22 mouse cellular contexts compared by ENCODE assay signal in the genomic region with DNA sequence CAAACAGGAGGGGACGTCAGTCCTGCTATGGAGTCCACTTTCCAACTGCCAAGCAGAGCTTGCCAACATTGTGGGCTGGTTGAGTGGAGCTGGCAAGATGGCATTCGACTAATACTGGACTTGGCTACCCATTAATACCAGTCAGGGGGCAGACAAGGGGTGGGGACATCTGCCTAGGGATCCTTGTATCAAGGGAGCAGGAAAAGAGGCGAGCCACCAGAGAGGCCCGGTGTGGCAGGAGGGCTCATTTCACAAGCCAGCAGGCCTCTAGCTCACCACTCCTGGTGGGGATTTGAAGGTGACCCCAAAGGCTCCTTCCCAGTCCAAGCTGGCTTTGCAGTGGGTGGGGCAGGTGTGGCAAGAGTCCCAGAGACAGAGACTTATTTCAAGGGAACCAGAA. TPM values are rescaled to one million over a fixed set of nuclear protein-coding genes. Genes with fewer than 3 reads are reported as not detected.
DNase-seq lines count a peak whose midpoint lies in the region; ATAC-seq and TF ChIP-seq lines count a peak whose summit lies in the region.
"Had no signal": no experiment of that assay in that cellular context is flagged by ENCODE, and none has a peak within 500 bp of the region (broad histone marks: within the 10 kb centered on the region; RNA-seq: fewer than 3 reads in every experiment).

No protein-coding gene starts in this region.

- DNase-seq in cerebellum, adult 11-12 months = peak; percentile 74
- no peak for DNase-seq in cerebellum, adult 18-20 months
- peak; percentile 36 for DNase-seq in kidney, adult 2 months
- no peak for DNase-seq in kidney, adult 11 months
- DNase-seq in ZHBTc4 (ENCODE audit: low read depth, low spot score) = peak; percentile 38
- DNase-seq: gastrocnemius, postnatal 10 days; heart, postnatal 4 days; lung, adult 18-20 months; lung, postnatal 10 days; spleen, adult 18-20 months; thymus, postnatal 25 days had no signal

- H3K4me1 ChIP-seq in kidney, adult 2 months (ENCODE audit: control insufficient read depth, insufficient read depth, low read length) = peaks cover 31% of the 10 kb centered on the region
- no peaks in the 10 kb centered on the region; the same call in 1 of the 2 replicates for H3K4me1 ChIP-seq in intestine, postnatal 0 days (replicated peaks; ENCODE audit: control insufficient read depth, insufficient read depth, low read length)
- H3K4me1 ChIP-seq in liver, embryonic 12.5 days = peaks cover 23% of the 10 kb centered on the region
- H3K4me1 ChIP-seq: forebrain, embryonic 10.5 days; limb, embryonic 12.5 days had no signal

- no peak for TF ChIP-seq POLR2A in kidney, adult 2 months (IDR thresholded peaks at IDR 0.05; ENCODE audit: low read depth, low read length)

- H3K27me3 ChIP-seq in kidney, adult 2 months (replicated peaks; ENCODE audit: control insufficient read depth, insufficient read depth, low read length) = no peaks in the 10 kb centered on the region
- H3K27me3 ChIP-seq in intestine, postnatal 0 days (replicated peaks; ENCODE audit: control insufficient read depth, insufficient read depth, low read length) = no peaks in the 10 kb centered on the region
- no peaks in the 10 kb centered on the region for H3K27me3 ChIP-seq in liver, embryonic 12.5 days (replicated peaks)
- H3K27me3 ChIP-seq: hindbrain, embryonic 15.5 days; limb, embryonic 12.5 days; Patski had no signal

- no peak overlapping the region for H3K27ac ChIP-seq in kidney, adult 2 months (ENCODE audit: insufficient read depth, low read depth, low read length)
- H3K27ac ChIP-seq in intestine, postnatal 0 days (ENCODE audit: low read depth, low read length) = peak overlapping the region; percentile 57
- no peak overlapping the region for H3K27ac ChIP-seq in liver, embryonic 12.5 days
- H3K27ac ChIP-seq: forebrain, embryonic 10.5 days; heart, embryonic 10.5 days; hindbrain, embryonic 15.5 days; kidney, postnatal 0 days; limb, embryonic 12.5 days had no signal

- no peak for TF ChIP-seq CTCF in kidney, adult 2 months (conservative IDR thresholded peaks at IDR 0.05; ENCODE audit: insufficient read depth, insufficient read length, low read depth, low read length)
- TF ChIP-seq CTCF in intestine, postnatal 0 days (IDR thresholded peaks at IDR 0.05; ENCODE audit: low read depth) = no peak

- 54% methylated on average over 4 of the region's 4 CpGs for WGBS in kidney, adult 2 months
- WGBS in intestine, postnatal 0 days = 73% methylated on average over 4 of the region's 4 CpGs
- WGBS in liver, embryonic 12.5 days (ENCODE audit: insufficient replicate concordance) = 84% methylated on average over 4 of the region's 4 CpGs

- no peaks in the 10 kb centered on the region for H3K9me3 ChIP-seq in intestine, postnatal 0 days (ENCODE audit: control insufficient read depth)
- no peaks in the 10 kb centered on the region for H3K9me3 ChIP-seq in liver, embryonic 12.5 days (replicated peaks)
- H3K9me3 ChIP-seq: forebrain, embryonic 10.5 days; heart, embryonic 10.5 days; hindbrain, embryonic 15.5 days; limb, embryonic 12.5 days had no signal

- ATAC-seq in intestine, postnatal 0 days = no peak
- ATAC-seq in liver, embryonic 12.5 days = no peak
- ATAC-seq: forebrain, embryonic 16.5 days; Patski had no signal

- peaks cover 4% of the 10 kb centered on the region for H3K36me3 ChIP-seq in kidney, adult 2 months (ENCODE audit: control insufficient read depth, insufficient read depth, low read length)
- peaks cover 38% of the 10 kb centered on the region for H3K36me3 ChIP-seq in intestine, postnatal 0 days (ENCODE audit: control insufficient read depth, insufficient read depth)
- H3K36me3 ChIP-seq in liver, embryonic 12.5 days = peaks cover 63% of the 10 kb centered on the region

- no peak overlapping the region for H3K9ac ChIP-seq in intestine, postnatal 0 days (ENCODE audit: low read depth, low read length)
- H3K9ac ChIP-seq in liver, embryonic 12.5 days = no peak overlapping the region
- H3K9ac ChIP-seq: hindbrain, embryonic 15.5 days; limb, embryonic 12.5 days had no signal

- no peak overlapping the region for H3K4me2 ChIP-seq in intestine, postnatal 0 days (replicated peaks; ENCODE audit: low read depth)
- no peak overlapping the region for H3K4me2 ChIP-seq in liver, embryonic 12.5 days
- H3K4me2 ChIP-seq: hindbrain, embryonic 15.5 days; limb, embryonic 12.5 days; liver, embryonic 11.5 days; midbrain, embryonic 11.5 days had no signal

- no peak overlapping the region for H3K4me3 ChIP-seq in kidney, adult 2 months (ENCODE audit: insufficient read depth, low read depth, low read length)
- no peak overlapping the region for H3K4me3 ChIP-seq in intestine, postnatal 0 days (ENCODE audit: low read depth, low read length)
- H3K4me3 ChIP-seq in liver, embryonic 12.5 days = no peak overlapping the region
- H3K4me3 ChIP-seq: forebrain, embryonic 10.5 days; heart, embryonic 10.5 days; hindbrain, embryonic 15.5 days; limb, embryonic 12.5 days had no signal

RNA-seq across cellular contexts. Expression of gene Rnf114, which starts 9.8 kb away (rescaled TPM):
- 97.9 and 98.2 TPM in 2 replicates for polyA plus RNA-seq in kidney, adult 2 months (2012; rRNA removed)
- polyA plus RNA-seq in intestine, postnatal 0 days (2015; fragmentation: Nextera tagmentation; extraction: Ambion mirVana) = 62.2 and 64.8 TPM in 2 replicates
- 37.6 and 37.9 TPM in 2 replicates for polyA plus RNA-seq in liver, embryonic 12.5 days (2016; fragmentation: Nextera tagmentation; extraction: Ambion mirVana)

RNA-seq across cellular contexts. Expression of gene Spata2, which starts 10.0 kb away (rescaled TPM):
- polyA plus RNA-seq in kidney, adult 2 months (2012; rRNA removed) = 26.5 and 31.5 TPM in 2 replicates
- 11.5 and 13.5 TPM in 2 replicates for polyA plus RNA-seq in intestine, postnatal 0 days (2015; fragmentation: Nextera tagmentation; extraction: Ambion mirVana)
- 11.0 TPM in 2 replicates for polyA plus RNA-seq in liver, embryonic 12.5 days (2016; fragmentation: Nextera tagmentation; extraction: Ambion mirVana)

RNA-seq across cellular contexts. Expression of gene Snai1, which starts 55.3 kb away (rescaled TPM):
- 10.4 and 13.2 TPM in 2 replicates for polyA plus RNA-seq in kidney, adult 2 months (2012; rRNA removed)
- 5.4 and 8.0 TPM in 2 replicates for polyA plus RNA-seq in intestine, postnatal 0 days (2015; fragmentation: Nextera tagmentation; extraction: Ambion mirVana)
- 4.9 and 5.0 TPM in 2 replicates for polyA plus RNA-seq in liver, embryonic 12.5 days (2016; fragmentation: Nextera tagmentation; extraction: Ambion mirVana)

Comparison
In these comparisons a context has a peak if more than half of its experiments do, and no peak if none do; other contexts are left out.
1. DNase-seq: peak in cerebellum, adult 11-12 months (single experiment), kidney, adult 2 months (single experiment) and ZHBTc4 (single experiment); none in cerebellum, adult 18-20 months (0 of 2) and kidney, adult 11 months (single experiment).